Mouse (Mus musculus): ENCODE results near the gene Dnajc11. TPM values are rescaled to one million over a fixed set of nuclear protein-coding genes. Genes with fewer than 3 reads are reported as not detected.
A peak's percentile ranks its signal among the peaks of the same experiment; 100 is the strongest.

Dnajc11 gene
- polyA plus RNA-seq, 1 experiment from 2014 or later: 102 TPM

DNA sequence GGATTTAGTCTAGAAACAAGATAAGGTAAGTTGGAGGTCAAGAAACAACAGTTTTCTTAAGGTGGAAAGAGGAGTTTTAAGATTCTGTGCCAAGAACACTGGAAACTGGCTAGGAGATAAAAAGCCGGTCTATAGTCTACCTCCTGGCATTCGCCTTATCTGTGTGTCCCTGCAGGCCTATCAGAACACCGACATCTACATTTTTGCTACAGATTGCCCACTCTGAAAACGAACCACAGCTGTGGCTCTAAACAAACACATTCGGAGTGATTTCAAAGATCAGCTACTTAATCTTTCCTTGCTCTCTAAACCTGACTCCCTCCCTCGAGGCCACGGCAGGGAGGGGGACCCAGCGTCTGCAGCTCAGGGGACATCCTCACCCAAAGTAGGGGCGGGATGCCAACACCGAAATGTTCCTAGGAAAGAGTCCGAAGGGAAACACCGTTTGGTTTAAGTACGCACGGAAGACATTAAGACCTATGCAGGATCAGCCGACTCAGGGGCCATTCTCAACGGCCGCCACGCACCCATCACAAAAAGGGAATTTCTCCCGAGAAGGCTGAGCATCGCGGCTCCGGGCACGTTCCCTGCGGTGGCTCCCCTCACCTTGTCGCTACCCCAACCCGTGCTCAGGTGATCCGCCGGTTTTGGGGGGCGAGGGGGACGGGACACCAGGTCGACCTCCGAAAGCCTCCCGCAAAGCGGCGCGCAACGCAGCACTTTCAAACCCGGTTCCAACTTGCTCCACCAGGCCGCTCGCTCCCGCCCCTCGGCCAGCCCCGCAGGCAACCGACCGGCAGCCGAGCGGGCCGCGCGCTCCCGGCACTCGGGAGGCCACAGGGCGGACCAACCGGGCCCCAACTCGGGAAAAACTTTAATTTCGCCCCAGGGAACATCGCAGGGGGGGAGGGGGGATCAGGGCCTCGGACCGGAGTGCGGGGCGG lies 61.0 kb downstream of the Dnajc11 start:
- Histone ChIP-seq H3K4me1 (replicated peaks) (peaks cover 40% of the 10 kb centered on the region), H3K27ac (peak overlapping the region; percentile 96), H3K9me3 (no peaks in the 10 kb centered on the region), H3K36me3 (peaks cover 39% of the 10 kb centered on the region), H3K4me3 (peak overlapping the region; percentile 99), H3K27me3 (ENCODE audit: insufficient read depth, poor library complexity, severe bottlenecking) (0 out of 2 replicates have a peak, but pooled peaks cover 5% of the 10 kb centered on the region)
- peak; percentile 61 for DNase-seq (ENCODE audit: low spot score)
- 1% methylated on average over 61 of the region's 61 CpGs for WGBS

DNA sequence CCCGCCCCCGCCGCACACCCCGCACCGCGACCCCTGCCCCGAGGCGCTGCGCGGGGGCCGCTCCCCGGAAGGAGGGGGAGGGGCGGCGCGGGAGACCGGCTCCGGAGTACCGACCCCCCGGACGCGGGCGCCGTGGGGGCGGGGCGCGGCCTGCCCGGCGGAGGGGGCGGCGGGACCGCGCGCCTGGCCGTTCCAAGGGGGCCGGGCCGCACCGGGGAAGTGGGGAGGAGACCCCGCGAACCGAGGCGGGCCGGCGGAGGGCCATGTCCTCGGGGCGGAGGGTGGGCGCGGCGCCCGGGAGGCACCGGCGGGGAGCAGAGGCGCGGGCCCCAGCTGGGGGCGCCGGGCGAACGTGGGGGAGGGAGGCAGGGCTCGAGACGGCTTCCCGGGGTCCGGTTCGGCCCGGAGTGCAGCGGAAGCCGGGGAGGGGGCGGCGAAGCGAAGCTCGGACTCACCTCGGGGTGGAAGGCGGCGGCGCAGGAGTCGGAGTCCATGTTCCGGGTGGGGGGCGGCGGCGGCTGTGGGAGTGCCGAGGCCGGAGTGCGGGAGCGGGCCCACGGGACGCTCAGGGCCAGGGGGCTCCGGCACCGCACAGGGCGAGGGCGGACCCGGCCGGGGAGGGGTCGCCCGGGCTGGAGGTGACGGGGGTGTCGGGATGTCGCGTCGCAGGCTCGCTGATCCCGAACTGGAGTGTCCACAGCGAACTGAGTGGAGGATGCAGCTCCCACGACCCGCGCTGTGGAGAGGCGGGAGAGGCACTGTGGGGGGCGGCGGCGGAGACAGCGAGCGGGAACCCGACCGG lies 62.1 kb downstream of the Dnajc11 start:
- Histone ChIP-seq H3K27me3 (ENCODE audit: insufficient read depth, poor library complexity, severe bottlenecking) (0 out of 2 replicates have a peak, but pooled peaks cover 5% of the 10 kb centered on the region), H3K27ac (peak overlapping the region; percentile 96), H3K9me3 (no peaks in the 10 kb centered on the region), H3K4me1 (replicated peaks) (peaks cover 37% of the 10 kb centered on the region), H3K36me3 (peaks cover 28% of the 10 kb centered on the region), H3K4me3 (peak overlapping the region; percentile 99)
- DNase-seq (ENCODE audit: low spot score): no peak
- WGBS: under 1% methylated on average over 97 of the region's 111 CpGs

DNA sequence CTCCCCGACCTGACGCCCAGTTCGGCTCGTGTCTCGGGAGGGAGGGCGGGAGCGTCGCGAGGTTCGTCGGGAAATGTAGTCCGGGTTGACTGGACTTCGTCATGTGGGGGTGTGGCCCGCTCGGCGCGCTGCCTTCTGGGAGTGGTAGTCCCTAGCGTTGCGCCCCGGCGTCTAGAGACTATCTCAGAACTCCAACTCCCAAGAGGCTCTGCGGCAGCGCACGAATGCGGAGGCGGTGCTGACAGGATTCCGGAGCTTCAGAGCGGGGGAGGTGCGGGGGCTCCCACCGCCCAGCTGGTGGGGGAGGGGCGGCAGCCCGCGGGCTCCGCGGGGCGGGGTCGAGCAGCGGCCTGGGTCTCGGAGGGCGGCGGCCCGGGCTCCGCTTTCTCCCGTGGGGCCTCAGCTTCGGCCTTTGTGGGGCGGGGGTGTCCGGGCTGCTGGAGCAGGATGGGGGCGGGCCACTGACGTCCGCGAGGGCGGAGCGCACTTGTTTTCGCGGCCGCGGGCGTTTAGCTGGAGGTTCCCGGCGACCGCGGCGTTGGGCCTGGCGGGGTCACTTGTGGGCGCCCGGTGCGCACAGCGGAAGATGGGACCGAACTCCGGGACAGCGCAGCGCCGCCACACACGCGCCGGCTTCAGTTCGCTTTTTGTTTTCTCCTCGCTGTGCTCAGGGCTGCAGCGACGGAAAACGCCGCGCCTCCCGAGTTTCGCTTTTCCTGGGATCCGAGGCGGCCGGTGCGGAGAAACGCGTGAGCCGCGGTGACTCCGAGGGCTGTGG lies 62.9 kb downstream of the Dnajc11 start, which contains the start of gene Phf13:
Gene Phf13 (minus strand): TSS at position 86 of the 778 bp plus-strand sequence.
- Histone ChIP-seq H3K27ac (peak within 1 kb of the TSS; percentile 96), H3K4me1 (replicated peaks) (peaks cover 37% of the 10 kb centered on the region), H3K4me3 (peak within 1 kb of the TSS; percentile 99), H3K27me3 (ENCODE audit: insufficient read depth, poor library complexity, severe bottlenecking) (0 out of 2 replicates have a peak, but pooled peaks cover 5% of the 10 kb centered on the region), H3K9me3 (no peaks in the 10 kb centered on the region), H3K36me3 (peaks cover 21% of the 10 kb centered on the region)
- DNase-seq (ENCODE audit: low spot score): peak; percentile 100
- WGBS: under 1% methylated on average over 94 of the region's 94 CpGs

DNA sequence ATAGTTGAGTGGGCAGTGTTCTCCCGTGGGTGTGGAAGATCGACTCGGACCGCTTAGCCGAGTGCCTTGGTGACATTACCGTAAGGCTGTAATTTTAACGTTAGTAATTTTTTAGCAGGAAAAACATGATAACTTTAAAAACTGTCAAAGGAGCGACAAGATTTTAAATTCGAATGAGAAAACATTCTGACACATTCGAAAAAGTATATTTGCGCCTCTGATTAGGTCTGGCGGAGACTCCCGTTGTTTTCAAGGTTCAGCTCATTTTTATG lies 63.4 kb downstream of the Dnajc11 start:
- Histone ChIP-seq H3K4me1 (replicated peaks) (peaks cover 37% of the 10 kb centered on the region), H3K27me3 (ENCODE audit: insufficient read depth, poor library complexity, severe bottlenecking) (0 out of 2 replicates have a peak, but pooled peaks cover 5% of the 10 kb centered on the region), H3K27ac (peak overlapping the region; percentile 96), H3K36me3 (peaks cover 15% of the 10 kb centered on the region), H3K9me3 (no peaks in the 10 kb centered on the region), H3K4me3 (peak overlapping the region; percentile 99)
- no peak for DNase-seq (ENCODE audit: low spot score)
- 7% methylated on average over 13 of the region's 13 CpGs for WGBS

DNA sequence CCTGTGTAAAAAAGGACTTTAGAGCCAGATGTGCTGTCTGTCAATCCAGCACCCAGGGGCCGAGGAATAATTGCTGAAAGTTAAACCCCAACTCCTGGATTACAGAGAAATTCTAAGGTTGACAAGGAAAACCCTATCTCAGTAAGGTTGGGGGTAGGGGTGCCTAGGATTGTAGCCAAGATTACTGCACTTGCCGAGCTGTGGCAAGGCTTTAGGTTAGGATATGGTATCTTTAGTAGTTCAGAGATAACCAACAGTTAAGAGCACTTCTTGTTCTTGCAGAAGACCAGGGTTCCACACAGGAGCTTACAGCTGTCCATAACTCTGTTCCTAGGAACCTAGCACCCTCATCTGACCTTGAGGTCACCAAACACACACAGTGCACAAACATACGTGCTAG lies 64.2 kb downstream of the Dnajc11 start:
- Histone ChIP-seq H3K9me3 (no peaks in the 10 kb centered on the region), H3K36me3 (peaks cover 7% of the 10 kb centered on the region), H3K27ac (no peak overlapping the region), H3K4me1 (replicated peaks) (peaks cover 33% of the 10 kb centered on the region), H3K4me3 (peak overlapping the region; percentile 99), H3K27me3 (ENCODE audit: insufficient read depth, poor library complexity, severe bottlenecking) (0 out of 2 replicates have a peak, but pooled peaks cover 5% of the 10 kb centered on the region)
- 81% methylated on average over 3 of the region's 3 CpGs for WGBS
- no peak for DNase-seq (ENCODE audit: low spot score)

DNA sequence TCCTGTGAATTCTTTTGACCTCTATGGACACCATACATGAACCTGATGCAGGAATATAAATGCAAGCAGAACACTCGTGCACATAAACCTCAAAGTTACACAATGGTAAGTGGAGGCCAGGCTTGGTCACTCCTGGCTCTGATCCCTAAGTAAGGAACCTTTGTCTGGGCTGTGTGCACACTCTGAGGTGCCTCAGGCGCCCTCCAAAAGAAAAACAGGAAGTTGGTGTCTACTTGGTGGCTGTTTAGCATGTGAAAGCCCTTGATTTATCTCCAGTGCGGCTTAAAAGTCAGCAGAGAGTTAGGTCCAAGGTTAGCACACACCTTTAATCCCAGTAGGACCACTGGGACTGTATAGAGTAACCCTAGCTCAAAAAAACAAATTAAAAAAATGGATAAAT lies 66.0 kb downstream of the Dnajc11 start:
- WGBS: 63% methylated on average over 3 of the region's 3 CpGs
- no peak for DNase-seq (ENCODE audit: low spot score)
- H3K36me3 ChIP-seq: no peaks in the 10 kb centered on the region

DNA sequence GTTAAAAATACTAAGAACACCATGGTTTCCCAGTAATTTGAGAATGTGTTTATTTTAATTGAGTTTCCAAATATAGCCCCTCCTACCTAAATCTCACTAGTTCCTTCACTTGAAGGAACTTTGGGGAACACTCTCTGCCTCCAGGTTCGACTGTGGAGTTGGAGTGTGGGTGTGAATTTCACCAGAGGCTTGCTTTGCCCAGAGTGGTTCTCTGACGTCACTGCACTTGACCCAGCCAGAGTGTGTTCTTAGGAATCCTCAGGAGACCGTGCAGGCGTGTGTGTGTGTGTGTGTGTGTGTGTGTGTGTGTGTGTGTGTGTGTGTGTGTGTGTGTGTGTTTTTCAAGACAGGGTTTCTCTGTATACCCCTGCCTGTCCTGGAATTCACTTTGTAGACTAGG lies 67.4 kb downstream of the Dnajc11 start:
- 61% methylated on average over 4 of the region's 4 CpGs for WGBS
- no peak overlapping the region for H3K27ac ChIP-seq
- 0 out of 2 replicates have a peak, but pooled peaks cover 5% of the 10 kb centered on the region for H3K27me3 ChIP-seq (ENCODE audit: insufficient read depth, poor library complexity, severe bottlenecking)
- no peak for DNase-seq (ENCODE audit: low spot score)
- H3K4me3 ChIP-seq: no peak overlapping the region
- H3K4me1 ChIP-seq (replicated peaks): peaks cover 16% of the 10 kb centered on the region
- no peaks in the 10 kb centered on the region for H3K36me3 ChIP-seq
- no peaks in the 10 kb centered on the region for H3K9me3 ChIP-seq

More for the DNA sequence above, 66.0 kb downstream of the Dnajc11 start:
- no peaks in the 10 kb centered on the region for H3K9me3 ChIP-seq
- H3K4me1 ChIP-seq (replicated peaks): peaks cover 18% of the 10 kb centered on the region
- no peak overlapping the region for H3K27ac ChIP-seq
- 0 out of 2 replicates have a peak, but pooled peaks cover 5% of the 10 kb centered on the region for H3K27me3 ChIP-seq (ENCODE audit: insufficient read depth, poor library complexity, severe bottlenecking)
- H3K4me3 ChIP-seq: no peak overlapping the region

DNA sequence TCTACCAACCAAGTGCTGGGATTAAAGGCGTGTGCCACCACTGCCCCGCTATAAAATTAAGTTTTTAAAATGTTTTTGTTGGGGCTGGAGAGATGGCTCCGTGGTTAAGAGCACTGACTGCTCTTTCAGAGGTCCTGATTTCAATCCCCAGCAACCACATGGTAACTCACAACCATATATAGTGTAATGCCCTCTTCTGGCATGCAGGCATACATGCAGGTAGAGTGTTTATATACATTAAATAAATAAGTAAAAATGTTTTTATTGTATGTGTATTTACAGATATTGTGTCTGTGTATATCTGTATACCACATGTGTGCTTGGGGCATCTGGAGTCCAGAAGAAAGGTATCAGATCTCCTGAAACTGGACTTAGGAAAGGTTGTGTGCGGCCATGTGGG lies 67.8 kb downstream of the Dnajc11 start:
- Histone ChIP-seq H3K4me1 (replicated peaks) (peaks cover 16% of the 10 kb centered on the region), H3K36me3 (no peaks in the 10 kb centered on the region), H3K4me3 (no peak overlapping the region), H3K9me3 (no peaks in the 10 kb centered on the region), H3K27me3 (ENCODE audit: insufficient read depth, poor library complexity, severe bottlenecking) (peaks cover 7% of the 10 kb centered on the region; the same call in 1 of the 2 replicates), H3K27ac (no peak overlapping the region)
- no peak for DNase-seq (ENCODE audit: low spot score)
- WGBS: 65% methylated on average over 4 of the region's 4 CpGs

DNA sequence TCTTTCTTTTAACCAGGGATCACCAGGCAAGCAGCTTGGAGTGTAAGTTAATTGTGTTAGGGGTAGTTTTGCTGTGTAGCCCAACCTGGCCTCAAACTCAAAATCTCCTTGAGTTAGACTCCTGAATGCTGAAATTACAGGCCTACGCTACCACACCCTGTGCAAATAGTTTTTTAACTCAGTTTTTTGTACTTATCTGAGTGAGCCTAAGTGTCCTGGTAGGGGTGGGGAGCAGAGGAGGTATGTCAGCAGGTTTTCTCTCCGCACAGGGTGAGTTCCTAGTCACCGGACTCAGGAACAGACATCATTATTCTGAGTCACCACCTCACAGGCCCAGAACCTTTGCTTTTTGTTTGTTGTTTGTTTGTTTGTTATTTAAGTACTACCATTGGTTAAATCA lies 68.6 kb downstream of the Dnajc11 start:
- DNase-seq (ENCODE audit: low spot score): no peak
- Histone ChIP-seq H3K4me1 (replicated peaks) (peaks cover 19% of the 10 kb centered on the region), H3K9me3 (no peaks in the 10 kb centered on the region), H3K4me3 (no peak overlapping the region), H3K36me3 (no peaks in the 10 kb centered on the region), H3K27ac (no peak overlapping the region), H3K27me3 (ENCODE audit: insufficient read depth, poor library complexity, severe bottlenecking) (peaks cover 14% of the 10 kb centered on the region)
- 87% methylated on average over 3 of the region's 3 CpGs for WGBS

DNA sequence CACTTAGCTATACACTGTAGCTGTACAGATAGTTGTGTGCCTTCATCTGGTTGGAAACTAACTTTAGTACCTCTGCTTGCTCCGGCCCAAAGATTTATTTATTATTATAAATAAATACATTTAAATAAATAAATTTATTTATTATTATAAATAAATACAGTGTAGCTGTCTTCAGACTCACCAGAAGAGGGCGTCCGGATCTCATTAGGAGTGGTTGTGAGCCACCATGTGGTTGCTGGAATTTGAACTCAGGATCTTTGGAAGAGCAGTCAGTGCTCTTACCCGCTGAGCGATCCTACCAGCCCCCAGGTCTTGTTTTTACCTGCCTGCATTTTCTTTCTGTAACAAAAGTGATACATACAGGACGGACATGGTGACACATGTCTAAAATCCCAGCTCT lies 72.6 kb downstream of the Dnajc11 start:
- Histone ChIP-seq H3K4me3 (no peak overlapping the region), H3K27ac (no peak overlapping the region), H3K27me3 (ENCODE audit: insufficient read depth, poor library complexity, severe bottlenecking) (peaks cover 31% of the 10 kb centered on the region), H3K36me3 (no peaks in the 10 kb centered on the region), H3K4me1 (replicated peaks) (peaks cover 53% of the 10 kb centered on the region), H3K9me3 (no peaks in the 10 kb centered on the region)
- DNase-seq (ENCODE audit: low spot score): no peak
- WGBS: 77% methylated on average over 6 of the region's 6 CpGs

DNA sequence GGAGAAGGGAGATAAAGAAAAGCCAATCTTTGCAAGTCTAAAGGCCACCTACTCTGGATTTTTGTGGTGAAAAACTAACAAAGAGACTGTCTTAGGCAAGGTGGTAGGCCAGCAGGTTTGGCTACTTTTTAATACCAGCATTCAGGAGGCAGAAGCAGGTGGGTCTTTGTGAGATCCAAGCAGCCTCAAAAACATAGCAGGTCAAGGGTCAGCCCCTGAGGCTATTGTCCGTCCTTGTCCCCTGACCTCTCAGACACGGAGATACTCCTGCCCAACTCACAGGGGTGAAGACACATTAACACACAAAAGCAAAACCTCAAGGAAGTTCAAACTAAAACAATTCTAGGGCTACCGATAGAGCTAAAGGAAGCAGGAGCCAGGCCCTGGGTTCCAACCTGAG lies 73.3 kb downstream of the Dnajc11 start:
- Histone ChIP-seq H3K4me1 (replicated peaks) (peaks cover 58% of the 10 kb centered on the region), H3K4me3 (no peak overlapping the region), H3K27me3 (ENCODE audit: insufficient read depth, poor library complexity, severe bottlenecking) (peaks cover 31% of the 10 kb centered on the region), H3K27ac (no peak overlapping the region), H3K9me3 (no peaks in the 10 kb centered on the region), H3K36me3 (no peaks in the 10 kb centered on the region)
- WGBS: 13% methylated on average over 3 of the region's 3 CpGs
- DNase-seq (ENCODE audit: low spot score): no peak

DNA sequence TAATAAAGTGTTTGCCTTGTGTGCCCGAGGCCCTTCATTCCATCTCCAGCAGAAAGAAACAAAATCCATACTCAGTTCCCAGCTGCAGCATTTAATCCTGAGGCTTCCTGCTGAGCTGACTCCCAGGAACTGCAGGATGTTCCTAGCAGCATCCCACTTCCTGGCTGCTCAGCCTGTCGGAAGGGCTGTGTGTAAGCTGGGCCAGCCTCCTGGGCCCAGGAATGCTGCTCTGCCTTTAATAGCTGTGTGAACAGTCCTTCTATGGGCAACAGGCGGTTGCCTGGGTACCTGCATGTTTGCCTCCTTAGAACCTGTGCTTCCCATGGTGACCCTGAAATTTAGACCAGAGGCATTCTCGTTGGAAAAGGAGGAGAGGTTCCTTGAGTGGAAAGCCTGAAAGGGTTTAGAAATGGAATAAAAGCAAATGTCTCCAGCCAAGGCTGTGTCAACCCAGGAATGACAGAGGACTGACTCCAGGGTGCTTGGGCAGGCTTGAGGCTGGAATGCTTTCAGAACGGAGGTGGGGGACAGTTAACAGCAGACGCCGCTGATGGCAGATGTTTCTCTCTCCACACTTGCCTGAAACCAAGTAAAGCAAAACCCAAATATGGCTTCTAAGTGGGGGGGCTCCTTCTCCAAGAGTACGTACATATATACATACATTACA lies 74.1 kb downstream of the Dnajc11 start:
- no peak for DNase-seq (ENCODE audit: low spot score)
- peaks cover 31% of the 10 kb centered on the region for H3K27me3 ChIP-seq (ENCODE audit: insufficient read depth, poor library complexity, severe bottlenecking)
- H3K4me3 ChIP-seq: peak overlapping the region; percentile 72
- H3K27ac ChIP-seq: peak overlapping the region; percentile 84; the same call in 1 of the 2 replicates
- H3K4me1 ChIP-seq (replicated peaks): peaks cover 58% of the 10 kb centered on the region
- peaks cover 5% of the 10 kb centered on the region for H3K36me3 ChIP-seq
- H3K9me3 ChIP-seq: no peaks in the 10 kb centered on the region
- 5% methylated on average over 8 of the region's 8 CpGs for WGBS
